Mouse (Mus musculus) liver, embryonic 13.5 days (tissue): Measurements from ENCODE around the gene Gpr89. TPM values are rescaled to one million over a fixed set of nuclear protein-coding genes. Genes with fewer than 3 reads are reported as not detected.

Source experiments
- ATAC-seq: fragments of 200-750 bp; cut with Nextera tagmentation; 2 replicates; pipeline ENCODE4 v1.8.0; 2017; ENCODE audit warnings: low read depth, mild to moderate bottlenecking, moderate number of reproducible peaks, moderate library complexity
- DNase-seq: peaks from one replicate; pipeline ENCODE4 v3.0.0; 2022
- H3K27ac ChIP-seq: fragments of 300-500 bp; sonication (generic); 2 replicates; pipeline ENCODE4 v1.5.1; 2015; ENCODE audit warnings: moderate library complexity, mild to moderate bottlenecking, inconsistent platforms
- H3K27me3 ChIP-seq: fragments of 300-500 bp; sonication (generic); 2 replicates; pipeline ENCODE4 v1.6.1; 2015; ENCODE audit warnings: mild to moderate bottlenecking, inconsistent platforms
- H3K36me3 ChIP-seq: fragments of 300-500 bp; sonication (generic); 2 replicates; pipeline ENCODE4 v1.6.1; 2015; ENCODE audit warnings: mild to moderate bottlenecking, inconsistent platforms
- H3K4me1 ChIP-seq: fragments of 300-500 bp; sonication (generic); replicated peaks from 2 replicates; pipeline ENCODE4 v1.6.1; 2015; ENCODE audit warnings: inconsistent platforms
- H3K4me2 ChIP-seq: fragments of 300-500 bp; sonication (generic); 2 replicates; pipeline ENCODE4 v1.6.1; 2015; ENCODE audit warnings: inconsistent platforms, mild to moderate bottlenecking, moderate library complexity
- H3K4me3 ChIP-seq: fragments of 300-500 bp; sonication (generic); replicated peaks from 2 replicates; pipeline ENCODE4 v1.5.1; 2015; ENCODE audit warnings: mild to moderate bottlenecking, inconsistent platforms
- H3K9ac ChIP-seq: fragments of 300-500 bp; sonication (generic); 2 replicates; pipeline ENCODE4 v1.6.1; 2015; ENCODE audit warnings: mild to moderate bottlenecking, inconsistent platforms
- H3K9me3 ChIP-seq: fragments of 300-500 bp; sonication (generic); replicated peaks from 2 replicates; pipeline ENCODE4 v1.6.1; 2016; ENCODE audit warnings: inconsistent platforms
- WGBS: fragments of 180-500 bp; shearing (Covaris S2); methylation state at CpG from one replicate; pipeline ENCODE4 v1.1.7; 2015; ENCODE audit not compliant: insufficient replicate concordance; 5-methylcytosine and 5-hydroxymethylcytosine counted together
- polyA plus RNA-seq: library from polyadenylated mRNA; unstranded; fragments of >200 nt; fragmentation: Nextera tagmentation; extraction: Ambion mirVana; gene quantifications from 2 replicates; pipeline ENCODE4 v1.2.1, GENCODE M21; 2015

Gpr89 gene
- polyA plus RNA-seq, 1 experiment from 2014 or later, result 31.0 TPM

- H3K9ac ChIP-seq, result no peak overlapping the region
- no peak for ATAC-seq
These were observed 60.0 kb downstream of the Gpr89 start for GRCm38 (mm10) chr3:96845191-96845590.

DNA sequence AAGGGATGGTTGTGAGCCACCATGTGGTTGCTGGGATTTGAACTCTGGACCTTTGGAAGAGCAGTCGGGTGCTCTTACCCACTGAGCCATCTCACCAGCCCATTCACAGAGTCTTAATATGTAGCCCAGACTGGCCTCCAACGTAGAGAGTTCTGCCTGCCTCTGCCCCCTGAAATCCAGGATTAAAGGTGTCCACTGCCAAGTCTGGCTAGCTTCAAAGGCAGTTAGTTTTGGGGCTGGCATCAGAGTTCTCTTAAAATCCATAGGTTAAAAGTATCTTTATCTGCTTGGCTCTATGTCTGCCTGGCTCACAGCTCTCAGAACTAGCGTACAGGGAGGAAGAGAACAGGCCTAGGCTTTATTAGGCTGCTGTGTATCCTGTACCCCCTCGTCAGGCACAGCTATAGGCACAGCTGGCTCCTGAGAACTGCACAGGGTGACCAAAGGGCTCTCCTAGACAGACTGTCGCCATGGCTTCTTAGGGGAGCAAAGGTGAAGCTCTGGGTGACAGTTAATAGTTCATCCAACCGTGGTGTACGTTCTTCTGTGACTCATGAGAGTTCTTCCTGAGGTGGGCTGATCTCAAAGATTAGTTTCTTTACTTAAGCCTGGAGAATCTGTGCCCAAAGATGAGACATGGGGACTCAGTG, 66.0 kb downstream of the Gpr89 start:
- no peak; the same call in 1 of the 2 replicates for ATAC-seq
- Histone ChIP-seq H3K4me2 (no peak overlapping the region), H3K27ac (no peak overlapping the region), H3K4me1 (peaks cover 3% of the 10 kb centered on the region; the same call in 1 of the 2 replicates), H3K9ac (no peak overlapping the region), H3K36me3 (no peaks in the 10 kb centered on the region), H3K4me3 (no peak overlapping the region), H3K9me3 (no peaks in the 10 kb centered on the region), H3K27me3 (no peaks in the 10 kb centered on the region)
- DNase-seq, result no peak
- WGBS, result 63% methylated on average over 7 of the region's 7 CpGs

More at GRCm38 (mm10) chr3:96845191-96845590, 60.0 kb downstream of the Gpr89 start:
- Histone ChIP-seq H3K9me3 (no peaks in the 10 kb centered on the region), H3K36me3 (no peaks in the 10 kb centered on the region), H3K4me3 (no peak overlapping the region), H3K27ac (no peak overlapping the region), H3K4me1 (peaks cover 19% of the 10 kb centered on the region), H3K4me2 (no peak overlapping the region), H3K27me3 (no peaks in the 10 kb centered on the region)
- WGBS, result 76% methylated on average over 6 of the region's 6 CpGs
- no peak for DNase-seq

DNA sequence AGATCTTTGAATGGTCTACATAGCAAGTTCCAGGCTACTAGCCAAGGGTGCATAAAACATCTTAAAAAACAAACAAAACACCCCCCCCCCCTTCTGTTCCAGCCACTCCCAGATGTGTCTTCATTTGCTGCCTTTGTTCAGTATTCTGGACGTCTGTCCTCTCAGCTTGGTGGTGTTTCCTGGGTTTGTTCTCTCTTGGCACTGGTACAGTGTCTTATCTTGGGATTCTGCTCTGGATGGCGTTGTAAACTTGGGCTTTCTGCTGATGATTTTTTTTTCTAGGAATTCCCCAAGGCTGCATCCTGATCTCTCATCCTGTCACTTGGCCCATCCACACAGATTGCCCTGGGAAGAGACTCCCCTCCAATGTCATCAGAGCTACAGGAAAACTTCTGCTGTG, 68.7 kb downstream of the Gpr89 start:
- DNase-seq (no peak), ATAC-seq (no peak)
- Histone ChIP-seq H3K9me3 (no peaks in the 10 kb centered on the region), H3K36me3 (no peaks in the 10 kb centered on the region), H3K4me3 (no peak overlapping the region), H3K27me3 (no peaks in the 10 kb centered on the region), H3K4me1 (peaks cover 3% of the 10 kb centered on the region; the same call in 1 of the 2 replicates), H3K9ac (no peak overlapping the region), H3K27ac (no peak overlapping the region), H3K4me2 (no peak overlapping the region)
- 35% methylated on average over 2 of the region's 2 CpGs for WGBS

GRCm38 (mm10) chr3:96834587-96835348, 70.4 kb downstream of the Gpr89 start:
- no peaks in the 10 kb centered on the region for H3K36me3 ChIP-seq
- no peaks in the 10 kb centered on the region for H3K27me3 ChIP-seq
- no peak overlapping the region for H3K4me2 ChIP-seq
- WGBS, result 64% methylated on average over 7 of the region's 7 CpGs
- no peak overlapping the region for H3K27ac ChIP-seq
- no peak overlapping the region for H3K9ac ChIP-seq
- H3K4me3 ChIP-seq, result no peak overlapping the region
- H3K9me3 ChIP-seq, result no peaks in the 10 kb centered on the region
- no peak for ATAC-seq
- H3K4me1 ChIP-seq, result peaks cover 3% of the 10 kb centered on the region; the same call in 1 of the 2 replicates
- DNase-seq, result no peak

GRCm38 (mm10) chr3:96832930-96833329, 72.2 kb downstream of the Gpr89 start:
- Histone ChIP-seq H3K4me1 (0 out of 2 replicates have a peak, but pooled peaks cover 4% of the 10 kb centered on the region), H3K9me3 (no peaks in the 10 kb centered on the region), H3K9ac (no peak overlapping the region), H3K4me3 (no peak overlapping the region), H3K4me2 (no peak overlapping the region), H3K27ac (no peak overlapping the region), H3K36me3 (no peaks in the 10 kb centered on the region), H3K27me3 (no peaks in the 10 kb centered on the region)
- 44% methylated on average over 5 of the region's 5 CpGs for WGBS
- ATAC-seq (no peak), DNase-seq (no peak)

GRCm38 (mm10) chr3:96829856-96830255, 75.3 kb downstream of the Gpr89 start:
- Histone ChIP-seq H3K36me3 (no peaks in the 10 kb centered on the region), H3K9me3 (no peaks in the 10 kb centered on the region), H3K27ac (no peak overlapping the region), H3K27me3 (no peaks in the 10 kb centered on the region), H3K4me1 (0 out of 2 replicates have a peak, but pooled peaks cover 4% of the 10 kb centered on the region), H3K9ac (no peak overlapping the region), H3K4me2 (peak overlapping the region; percentile 31; the same call in 1 of the 2 replicates), H3K4me3 (peak overlapping the region; percentile 27)
- ATAC-seq (peak; percentile 61), DNase-seq (no peak)
- WGBS, result 68% methylated on average over 10 of the region's 10 CpGs

- ATAC-seq (no peak), DNase-seq (no peak)
- H3K4me1 ChIP-seq, result 0 out of 2 replicates have a peak, but pooled peaks cover 4% of the 10 kb centered on the region
- no peak within 1 kb of the TSS for H3K9ac ChIP-seq
- no peaks in the 10 kb centered on the region for H3K36me3 ChIP-seq
- no peaks in the 10 kb centered on the region for H3K27me3 ChIP-seq
- H3K9me3 ChIP-seq, result no peaks in the 10 kb centered on the region
- H3K4me2 ChIP-seq, result peak within 1 kb of the TSS; percentile 31
- peak within 1 kb of the TSS; percentile 27 for H3K4me3 ChIP-seq
- H3K27ac ChIP-seq, result no peak within 1 kb of the TSS
- 74% methylated on average over 1 of the region's 1 CpGs for WGBS
These were observed 76.2 kb downstream of the Gpr89 start, which contains the start of the genes Pdzk1 and Cd160 for GRCm38 (mm10) chr3:96828984-96829383. TSS of gene Pdzk1 (plus strand) at chr3:96829284. TSS of gene Cd160 (minus strand) at chr3:96829351.

DNA sequence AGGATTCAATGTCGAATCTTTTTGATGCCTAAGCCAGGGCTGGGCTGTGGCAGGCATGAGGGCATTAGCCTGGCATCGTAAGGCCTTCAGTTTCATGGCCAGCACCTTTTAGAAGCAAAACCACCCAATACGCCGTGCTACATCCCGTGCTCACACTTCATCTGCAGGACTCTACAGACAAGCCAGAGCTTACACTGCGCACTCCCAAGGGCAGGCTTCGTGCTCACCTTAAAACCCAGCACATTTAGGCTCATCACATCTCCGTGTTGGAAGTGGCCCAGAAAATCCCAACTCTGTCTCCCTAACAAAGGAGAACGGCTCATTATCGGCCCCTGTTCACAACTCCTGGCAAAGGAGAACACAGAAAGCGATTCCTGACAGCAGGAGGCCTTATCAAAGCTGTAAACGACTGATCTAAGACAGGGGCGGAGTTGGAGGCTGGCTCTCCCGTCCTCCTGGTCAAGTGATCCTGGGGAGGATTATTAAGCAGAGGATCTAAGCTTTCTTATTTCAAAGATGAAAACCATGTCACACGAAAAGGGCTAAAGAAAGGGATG, 76.8 kb downstream of the Gpr89 start:
- H3K4me1 ChIP-seq, result 0 out of 2 replicates have a peak, but pooled peaks cover 4% of the 10 kb centered on the region
- 48% methylated on average over 15 of the region's 15 CpGs for WGBS
- no peak overlapping the region for H3K9ac ChIP-seq
- DNase-seq, result no peak
- H3K4me2 ChIP-seq, result no peak overlapping the region
- H3K27me3 ChIP-seq, result no peaks in the 10 kb centered on the region
- no peak for ATAC-seq
- H3K27ac ChIP-seq, result no peak overlapping the region
- no peaks in the 10 kb centered on the region for H3K9me3 ChIP-seq
- no peaks in the 10 kb centered on the region for H3K36me3 ChIP-seq
- H3K4me3 ChIP-seq, result no peak overlapping the region

GRCm38 (mm10) chr3:96825261-96825660, 79.9 kb downstream of the Gpr89 start:
- WGBS, result 41% methylated on average over 11 of the region's 11 CpGs
- no peak overlapping the region for H3K9ac ChIP-seq
- no peak overlapping the region for H3K4me3 ChIP-seq

DNA sequence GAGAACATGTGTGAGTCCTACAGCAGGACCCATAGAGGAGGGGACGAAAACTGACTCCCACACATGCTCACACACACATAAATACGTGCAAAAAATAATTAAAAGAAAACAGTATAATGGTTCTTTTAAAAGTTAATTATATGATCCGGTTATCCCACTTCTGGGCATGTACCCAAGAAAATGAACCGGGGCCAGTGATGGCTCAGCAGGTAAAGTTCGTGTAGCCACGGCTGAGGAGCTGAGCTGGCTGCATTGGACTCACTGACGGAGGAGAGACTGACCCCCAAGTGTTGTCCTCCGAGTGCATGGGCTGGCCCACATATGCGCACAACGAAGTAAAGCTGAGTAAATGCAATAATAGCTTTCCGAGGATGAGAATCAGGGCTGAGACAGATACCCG, 80.5 kb downstream of the Gpr89 start:
- DNase-seq (no peak), ATAC-seq (no peak)
- Histone ChIP-seq H3K36me3 (no peaks in the 10 kb centered on the region), H3K9me3 (no peaks in the 10 kb centered on the region), H3K4me1 (0 out of 2 replicates have a peak, but pooled peaks cover 4% of the 10 kb centered on the region), H3K4me3 (no peak overlapping the region), H3K27ac (no peak overlapping the region), H3K27me3 (no peaks in the 10 kb centered on the region), H3K4me2 (no peak overlapping the region), H3K9ac (no peak overlapping the region)
- 79% methylated on average over 12 of the region's 12 CpGs for WGBS

More at GRCm38 (mm10) chr3:96825261-96825660, 79.9 kb downstream of the Gpr89 start:
- Histone ChIP-seq H3K4me1 (0 out of 2 replicates have a peak, but pooled peaks cover 4% of the 10 kb centered on the region), H3K9me3 (no peaks in the 10 kb centered on the region), H3K36me3 (no peaks in the 10 kb centered on the region), H3K27ac (no peak overlapping the region), H3K27me3 (no peaks in the 10 kb centered on the region), H3K4me2 (no peak overlapping the region)
- ATAC-seq, result no peak
- DNase-seq, result no peak

GRCm38 (mm10) chr3:96823701-96824100, 81.4 kb downstream of the Gpr89 start:
- ATAC-seq (no peak), DNase-seq (no peak)
- Histone ChIP-seq H3K9me3 (no peaks in the 10 kb centered on the region), H3K9ac (no peak overlapping the region), H3K27ac (no peak overlapping the region), H3K36me3 (no peaks in the 10 kb centered on the region), H3K27me3 (no peaks in the 10 kb centered on the region), H3K4me3 (no peak overlapping the region), H3K4me1 (0 out of 2 replicates have a peak, but pooled peaks cover 4% of the 10 kb centered on the region), H3K4me2 (no peak overlapping the region)
- 47% methylated on average over 3 of the region's 3 CpGs for WGBS
